In the genomic region with DNA sequence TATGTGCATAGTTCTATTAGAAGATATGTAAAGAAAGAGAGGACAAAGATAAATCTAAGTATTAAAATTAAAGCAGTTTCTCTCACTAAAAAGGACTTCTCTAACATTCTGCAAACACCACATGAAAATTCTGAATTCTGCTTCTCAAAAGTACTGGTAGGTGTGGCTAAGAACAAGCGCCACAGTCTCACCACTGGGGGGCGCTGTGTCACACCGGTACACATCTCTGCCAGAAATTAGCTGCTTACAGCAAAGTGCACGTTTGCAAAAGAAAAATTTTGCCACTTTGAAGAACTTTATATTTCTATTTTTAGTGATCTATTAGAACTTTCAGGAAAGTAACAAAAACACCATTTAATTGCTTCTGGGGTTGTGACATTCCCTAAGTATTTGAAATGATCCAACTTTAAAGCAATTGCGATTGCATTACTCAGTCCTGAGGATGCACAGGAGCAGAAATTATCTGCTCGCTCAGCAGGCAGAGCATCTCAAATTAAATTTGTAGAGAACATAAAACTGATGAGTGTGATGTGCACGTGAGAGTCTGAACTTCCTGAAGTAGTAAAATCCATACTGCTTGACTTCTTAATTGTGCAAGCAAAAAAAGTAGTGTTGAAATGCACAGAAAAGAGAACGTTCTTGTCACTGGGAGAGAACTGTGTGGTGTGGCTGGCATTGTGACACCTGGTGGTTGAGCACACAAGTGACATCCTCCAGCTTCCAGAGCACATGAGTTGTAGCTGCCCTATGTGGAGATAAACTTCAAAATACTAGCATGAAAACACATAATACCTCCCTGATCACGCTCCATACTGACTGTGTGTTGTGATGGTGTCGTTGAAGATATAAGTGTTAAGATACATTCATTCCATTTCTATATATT, we compare ENCODE assay signal across 8 mouse cellular contexts. TPM values are rescaled to one million over a fixed set of nuclear protein-coding genes. Genes with fewer than 3 reads are reported as not detected.
DNase-seq lines count a peak whose midpoint lies in the region; ATAC-seq and TF ChIP-seq lines count a peak whose summit lies in the region.

No protein-coding gene starts in this region.

- H3K4me2 ChIP-seq in forebrain, embryonic 12.5 days = peak overlapping the region; percentile 19; the same call in 1 of the 2 replicates

- peak; percentile 53; the same call in 1 of the 2 replicates for ATAC-seq in forebrain, embryonic 12.5 days (ENCODE audit: low FRiP score)

- H3K4me1 ChIP-seq in forebrain, embryonic 12.5 days = no peaks in the 10 kb centered on the region

- H3K4me3 ChIP-seq in forebrain, embryonic 12.5 days (replicated peaks) = no peak overlapping the region
- H3K4me3 ChIP-seq in layer of hippocampus, adult 2 months = no peak overlapping the region

- H3K9me3 ChIP-seq in forebrain, embryonic 12.5 days = no peaks in the 10 kb centered on the region

- intact Hi-C loops in heart, postnatal 14 days (cut with DNase I) = loop anchor here (1.0 kb wide), 1 partner anchor 146 kb away; no protein-coding TSS in a partner anchor

- 30% methylated on average over 10 of the region's 10 CpGs for WGBS in forebrain, embryonic 12.5 days

- TF ChIP-seq CTCF in layer of hippocampus, adult 2 months (conservative IDR thresholded peaks at IDR 0.05) = peak; percentile 92

- peak; percentile 72 for DNase-seq in ES-CJ7 (ENCODE audit: low read depth, low spot score)
- peak; percentile 32 for DNase-seq in c-Kit-negative CD71-positive TER-119-positive erythroid progenitor cells, embryonic 14.5 days (ENCODE audit: low read depth, low spot score)
- DNase-seq in heart, postnatal 14 days = peak; percentile 78 to 83
- DNase-seq in layer of hippocampus, adult 2 months (ENCODE audit: low spot score in 2 of 2) = peak; percentile 21 to 81
- peak; percentile 78 for DNase-seq in lung, postnatal 10 days
- DNase-seq in ovary, postnatal 14 days (ENCODE audit: low spot score) = peak; percentile 58
- peak; percentile 74 for DNase-seq in thymus, postnatal 25 days

- no peaks in the 10 kb centered on the region for H3K36me3 ChIP-seq in forebrain, embryonic 12.5 days (replicated peaks)

- H3K9ac ChIP-seq in forebrain, embryonic 12.5 days = no peak overlapping the region

- no peak overlapping the region for H3K27ac ChIP-seq in forebrain, embryonic 12.5 days
- no peak overlapping the region for H3K27ac ChIP-seq in layer of hippocampus, adult 2 months

- no peaks in the 10 kb centered on the region for H3K27me3 ChIP-seq in forebrain, embryonic 12.5 days

RNA-seq across cellular contexts. Expression of a gene that starts 18.8 kb away (rescaled TPM):
- 198 and 236 TPM in 2 replicates for polyA plus RNA-seq in forebrain, embryonic 12.5 days (2016; fragmentation: Nextera tagmentation; extraction: Ambion mirVana)
- 10 to 100 TPM; 49.4 to 50.6 TPM for total RNA-seq in heart, postnatal 14 days (2021)
- total RNA-seq in layer of hippocampus, adult 2 months (2021) = 100 to 1,000 TPM; 131 to 134 TPM
